Mouse (Mus musculus) stomach, postnatal 0 days (tissue): ENCODE data around the gene Phf3. TPM values are rescaled to one million over a fixed set of nuclear protein-coding genes. Genes with fewer than 3 reads are reported as not detected.

Source experiments
- ATAC-seq: fragments of 200-750 bp; cut with Nextera tagmentation; 2 replicates; pipeline ENCODE4 v1.8.0; 2017; ENCODE audit not compliant: low FRiP score, low TSS enrichment
- DNase-seq: peaks from one replicate; pipeline ENCODE4 v3.0.0-alpha.2; 2016; ENCODE audit warnings: low spot score
- H3K27ac ChIP-seq: fragments of 300-500 bp; sonication (generic); replicated peaks from 2 replicates; pipeline ENCODE4 v1.5.1; 2014; ENCODE audit warnings: mild to moderate bottlenecking, control low read depth
- H3K27me3 ChIP-seq: fragments of 300-500 bp; sonication (generic); 2 replicates; pipeline ENCODE4 v1.6.1; 2014; ENCODE audit warnings: low read length; ENCODE audit not compliant: control insufficient read depth, insufficient read depth
- H3K36me3 ChIP-seq: fragments of 300-500 bp; sonication (generic); 2 replicates; pipeline ENCODE4 v1.6.1; 2014; ENCODE audit warnings: low read length, mixed read lengths; ENCODE audit not compliant: control insufficient read depth, insufficient read depth
- H3K4me1 ChIP-seq: fragments of 300-500 bp; sonication (generic); replicated peaks from 2 replicates; pipeline ENCODE4 v1.6.1; 2014; ENCODE audit warnings: antibody characterized with exemption; ENCODE audit not compliant: control insufficient read depth, insufficient read depth
- H3K4me2 ChIP-seq: fragments of 300-500 bp; sonication (generic); replicated peaks from 2 replicates; pipeline ENCODE4 v1.6.1; 2014; ENCODE audit warnings: low read depth, mild to moderate bottlenecking, control low read depth, moderate library complexity
- H3K4me3 ChIP-seq: fragments of 300-500 bp; sonication (generic); 2 replicates; pipeline ENCODE4 v1.5.1; 2014; ENCODE audit warnings: low read depth, low read length, control low read depth
- H3K9ac ChIP-seq: fragments of 300-500 bp; sonication (generic); 2 replicates; pipeline ENCODE4 v1.6.1; 2014; ENCODE audit warnings: mild to moderate bottlenecking, low read length, control low read depth, mixed read lengths
- H3K9me3 ChIP-seq: fragments of 300-500 bp; sonication (generic); 2 replicates; pipeline ENCODE4 v1.6.1; 2016; ENCODE audit warnings: low read length; ENCODE audit not compliant: control insufficient read depth
- CTCF ChIP-seq: IDR thresholded peaks from 2 replicates; pipeline ENCODE4 v1.5.1; 2016; ENCODE audit warnings: antibody characterized with exemption, low read depth, mild to moderate bottlenecking, moderate library complexity
- EP300 ChIP-seq: optimal IDR thresholded peaks from 2 replicates; pipeline ENCODE3; 2016; ENCODE audit warnings: antibody characterized with exemption
- WGBS: fragments of 180-500 bp; shearing (Covaris S2); extraction: QIAGEN DNeasy Blood & Tissue Kit; methylation state at CpG from one replicate; pipeline ENCODE4 v1.1.7; 2014; 5-methylcytosine and 5-hydroxymethylcytosine counted together
- polyA plus RNA-seq: library from polyadenylated mRNA; unstranded; fragments of >200 nt; fragmentation: Nextera tagmentation; extraction: Ambion mirVana; gene quantifications from 2 replicates; pipeline ENCODE4 v1.2.1, GENCODE M21; 2015

The Phf3 gene
- polyA plus RNA-seq, 1 experiment from 2014 or later = 15.0 TPM

DNA sequence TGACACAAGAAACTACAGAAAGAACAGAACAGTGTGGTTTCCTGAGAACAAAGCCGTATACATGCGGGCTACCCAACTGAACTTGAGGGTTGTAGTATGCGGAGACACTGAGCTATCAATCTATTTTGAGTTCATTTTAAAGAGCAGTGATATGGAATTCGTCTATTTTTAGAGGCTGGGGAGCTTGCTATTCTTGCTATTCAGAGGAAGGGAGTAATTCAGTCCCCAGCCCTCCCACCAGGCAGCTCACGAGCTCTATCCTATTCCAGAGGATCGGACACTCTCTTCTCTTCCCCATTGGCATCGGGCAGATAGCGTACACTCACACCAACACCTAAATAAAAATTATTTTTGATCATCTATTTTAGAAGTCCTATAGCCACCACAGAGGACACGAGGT is 87.1 kb downstream of the Phf3 start:
- no peaks in the 10 kb centered on the region for H3K36me3 ChIP-seq
- WGBS = 84% methylated on average over 9 of the region's 9 CpGs
- no peak for DNase-seq
- no peak overlapping the region for H3K9ac ChIP-seq
- TF ChIP-seq CTCF = no peak
- no peak for TF ChIP-seq EP300
- H3K27me3 ChIP-seq = no peaks in the 10 kb centered on the region
- H3K4me1 ChIP-seq = no peaks in the 10 kb centered on the region
- no peak overlapping the region for H3K27ac ChIP-seq
- no peaks in the 10 kb centered on the region for H3K9me3 ChIP-seq
- H3K4me3 ChIP-seq = no peak overlapping the region
- ATAC-seq = no peak
- no peak overlapping the region for H3K4me2 ChIP-seq

- TF ChIP-seq EP300 (no peak), CTCF (no peak)
- ATAC-seq (no peak), DNase-seq (no peak)
Measured at GRCm38 (mm10) chr1:30783741-30784140, 90.0 kb downstream of the Phf3 start.

DNA sequence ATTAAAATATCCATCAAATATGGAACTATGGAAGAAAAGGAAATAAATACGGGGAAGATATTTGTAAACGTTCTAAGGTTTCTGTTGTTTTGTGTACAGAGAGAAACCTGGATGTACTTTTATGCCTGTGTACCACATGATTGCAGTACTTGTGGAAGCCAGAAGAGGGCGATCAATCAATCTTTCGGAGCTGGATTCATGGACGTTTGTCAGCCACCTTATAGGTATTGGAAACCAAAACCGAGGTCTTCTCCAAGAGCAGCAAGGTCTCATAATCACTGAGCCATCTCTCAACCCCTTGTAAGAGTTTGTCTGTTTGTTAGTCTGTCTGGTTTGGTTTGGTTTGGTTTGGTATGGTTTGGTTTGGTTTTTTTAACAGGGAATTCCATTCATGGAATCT is 93.4 kb downstream of the Phf3 start:
- Histone ChIP-seq H3K36me3 (no peaks in the 10 kb centered on the region), H3K27ac (no peak overlapping the region), H3K9me3 (no peaks in the 10 kb centered on the region), H3K9ac (no peak overlapping the region), H3K27me3 (no peaks in the 10 kb centered on the region), H3K4me2 (no peak overlapping the region), H3K4me3 (no peak overlapping the region), H3K4me1 (no peaks in the 10 kb centered on the region)
- 50% methylated on average over 6 of the region's 6 CpGs for WGBS
- ATAC-seq = no peak
- peak; percentile 48 for DNase-seq
- TF ChIP-seq CTCF (peak; percentile 71), EP300 (no peak)

More at GRCm38 (mm10) chr1:30783741-30784140, 90.0 kb downstream of the Phf3 start:
- Histone ChIP-seq H3K9me3 (no peaks in the 10 kb centered on the region), H3K27ac (no peak overlapping the region), H3K27me3 (no peaks in the 10 kb centered on the region), H3K4me1 (no peaks in the 10 kb centered on the region), H3K4me2 (no peak overlapping the region), H3K9ac (no peak overlapping the region), H3K4me3 (no peak overlapping the region), H3K36me3 (no peaks in the 10 kb centered on the region)
- 58% methylated on average over 6 of the region's 6 CpGs for WGBS

DNA sequence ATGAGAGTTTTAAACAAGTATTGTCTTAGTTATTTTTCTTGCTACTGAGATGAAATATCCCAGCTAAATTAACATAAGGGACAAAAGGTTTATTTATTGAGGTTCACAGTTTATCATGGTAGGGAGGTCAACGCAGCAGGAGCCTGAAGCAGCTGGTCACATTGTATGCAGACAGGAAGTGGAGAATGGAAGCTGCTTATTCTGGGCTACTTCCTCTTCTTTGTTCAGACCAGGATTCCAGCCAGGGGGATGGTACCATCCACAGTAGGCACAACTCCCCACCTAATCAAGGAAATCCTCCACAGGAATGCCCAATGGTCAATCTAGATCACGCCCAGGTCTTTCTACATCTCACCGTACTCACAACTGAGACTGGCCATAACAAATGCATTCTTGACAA is 94.2 kb downstream of the Phf3 start:
- WGBS = 77% methylated on average over 3 of the region's 3 CpGs
- H3K9ac ChIP-seq = no peak overlapping the region
- TF ChIP-seq EP300 (no peak), CTCF (no peak)

DNA sequence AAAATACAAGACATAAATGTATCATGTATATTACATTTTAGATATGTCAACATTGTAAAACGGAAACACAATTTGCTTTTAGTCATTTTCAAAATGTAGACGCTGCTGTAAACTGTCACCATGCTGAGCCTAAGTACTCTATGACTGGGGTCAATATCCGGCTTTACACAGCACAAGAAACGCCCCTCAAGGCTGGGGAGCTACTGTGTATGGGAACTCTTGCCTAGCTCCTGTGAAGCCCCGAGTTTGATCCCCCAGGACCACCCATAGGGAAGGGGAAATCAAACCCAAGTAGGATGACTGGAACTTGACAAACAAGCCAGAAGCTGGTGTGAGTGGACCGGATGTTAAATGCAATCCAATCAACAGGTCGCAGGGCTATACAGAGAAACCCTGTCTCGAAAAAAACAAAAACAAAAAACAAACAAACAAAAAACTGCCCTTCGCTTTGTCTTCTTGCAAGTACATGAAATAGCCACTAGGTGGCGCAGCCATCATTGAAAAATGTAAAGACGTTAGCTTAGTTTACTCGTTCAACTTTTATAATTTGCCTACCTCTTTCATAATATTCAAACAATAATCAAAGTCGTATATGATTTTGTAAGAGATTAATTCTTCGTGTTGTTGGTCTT is 95.2 kb downstream of the Phf3 start:
- Histone ChIP-seq H3K9me3 (no peaks in the 10 kb centered on the region), H3K36me3 (no peaks in the 10 kb centered on the region), H3K4me1 (no peaks in the 10 kb centered on the region), H3K4me2 (no peak overlapping the region), H3K9ac (no peak overlapping the region), H3K27ac (no peak overlapping the region), H3K27me3 (no peaks in the 10 kb centered on the region), H3K4me3 (no peak overlapping the region)
- DNase-seq (no peak), ATAC-seq (no peak)
- 14% methylated on average over 14 of the region's 14 CpGs for WGBS
- TF ChIP-seq CTCF (peak; percentile 88), EP300 (no peak)

More for the DNA sequence above, 94.2 kb downstream of the Phf3 start:
- Histone ChIP-seq H3K27me3 (no peaks in the 10 kb centered on the region), H3K27ac (no peak overlapping the region), H3K9me3 (no peaks in the 10 kb centered on the region), H3K4me2 (no peak overlapping the region), H3K36me3 (no peaks in the 10 kb centered on the region), H3K4me3 (no peak overlapping the region), H3K4me1 (no peaks in the 10 kb centered on the region)
- no peak for ATAC-seq
- no peak for DNase-seq

DNA sequence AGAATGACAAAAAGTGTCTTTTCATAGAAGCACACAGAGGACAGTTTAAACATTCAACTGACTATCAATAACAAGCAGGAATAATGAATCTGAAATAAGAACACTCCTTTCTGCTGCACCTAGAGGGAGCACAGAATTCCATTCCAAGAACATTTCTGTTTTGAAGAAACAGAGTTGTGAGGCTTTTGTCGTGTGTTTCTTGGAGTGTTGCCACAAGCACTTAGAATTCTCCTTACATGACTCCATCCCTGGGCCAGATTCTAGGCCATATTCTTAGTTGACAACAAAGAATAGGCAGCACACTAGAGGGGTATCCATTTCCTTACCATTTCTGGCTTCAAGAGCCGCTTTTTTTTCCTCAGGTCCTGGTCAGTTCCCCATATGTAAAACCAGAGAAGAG is 97.5 kb downstream of the Phf3 start:
- Histone ChIP-seq H3K4me3 (no peak overlapping the region), H3K9ac (no peak overlapping the region), H3K4me1 (no peaks in the 10 kb centered on the region), H3K4me2 (no peak overlapping the region), H3K27me3 (no peaks in the 10 kb centered on the region), H3K27ac (no peak overlapping the region), H3K9me3 (no peaks in the 10 kb centered on the region), H3K36me3 (no peaks in the 10 kb centered on the region)
- 38% methylated on average over 2 of the region's 2 CpGs for WGBS
- TF ChIP-seq CTCF (0 out of 2 replicates have a peak, but pooled peaks have one; percentile 17), EP300 (no peak)
- ATAC-seq (no peak), DNase-seq (no peak)
